Mouse (Mus musculus) midbrain, embryonic 15.5 days (tissue): Measurements from ENCODE around the gene Sh3yl1. TPM values are rescaled to one million over a fixed set of nuclear protein-coding genes. Genes with fewer than 3 reads are reported as not detected.

Experiments used
- ATAC-seq: fragments of 200-750 bp; cut with Nextera tagmentation; replicated peaks from 2 replicates; pipeline ENCODE4 v1.8.0; 2017; ENCODE audit warnings: moderate TSS enrichment
- H3K27ac ChIP-seq: fragments of 300-500 bp; sonication (generic); 2 replicates; pipeline ENCODE4 v1.5.1; 2015; ENCODE audit warnings: mild to moderate bottlenecking, inconsistent platforms
- H3K27me3 ChIP-seq: fragments of 300-500 bp; sonication (generic); replicated peaks from 2 replicates; pipeline ENCODE4 v1.6.1; 2015; ENCODE audit warnings: inconsistent platforms
- H3K36me3 ChIP-seq: fragments of 300-500 bp; sonication (generic); replicated peaks from 2 replicates; pipeline ENCODE4 v1.6.1; 2015; ENCODE audit warnings: inconsistent platforms
- H3K4me1 ChIP-seq: fragments of 300-500 bp; sonication (generic); 2 replicates; pipeline ENCODE4 v1.6.1; 2015; ENCODE audit warnings: inconsistent platforms
- H3K4me2 ChIP-seq: fragments of 300-500 bp; sonication (generic); 2 replicates; pipeline ENCODE4 v1.6.1; 2015; ENCODE audit warnings: inconsistent platforms, mild to moderate bottlenecking, moderate library complexity
- H3K4me3 ChIP-seq: fragments of 300-500 bp; sonication (generic); 2 replicates; pipeline ENCODE4 v1.5.1; 2015; ENCODE audit warnings: mild to moderate bottlenecking, inconsistent platforms
- H3K9ac ChIP-seq: fragments of 300-500 bp; sonication (generic); 2 replicates; pipeline ENCODE4 v1.6.1; 2015; ENCODE audit warnings: mild to moderate bottlenecking, inconsistent platforms
- H3K9me3 ChIP-seq: fragments of 300-500 bp; sonication (generic); 2 replicates; pipeline ENCODE4 v1.6.1; 2016; ENCODE audit warnings: inconsistent platforms
- WGBS: fragments of 180-500 bp; shearing (Covaris S2); methylation state at CpG from one replicate; pipeline ENCODE4 v1.1.7; 2015; ENCODE audit warnings: mixed read lengths; 5-methylcytosine and 5-hydroxymethylcytosine counted together
- polyA plus RNA-seq: library from polyadenylated mRNA; unstranded; fragments of >200 nt; fragmentation: Nextera tagmentation; extraction: Ambion mirVana; gene quantifications from 2 replicates; pipeline ENCODE4 v1.2.1, GENCODE M21; 2015

The Sh3yl1 gene
- polyA plus RNA-seq = 51.0 and 55.8 TPM in 2 replicates

GRCm38 (mm10) chr12:30911261-30912047 lies at the start of gene Sh3yl1, which contains the start of gene Acp1:
Gene Sh3yl1, plus strand, starts transcription at chr12:30911668.
Gene Acp1, minus strand, starts transcription at chr12:30911589.
- Histone ChIP-seq H3K9me3 (no peaks in the 10 kb centered on the region), H3K4me1 (peaks cover 22% of the 10 kb centered on the region), H3K4me2 (peak within 1 kb of the TSS; percentile 69), H3K36me3 (no peaks in the 10 kb centered on the region), H3K27me3 (no peaks in the 10 kb centered on the region), H3K9ac (peak within 1 kb of the TSS; percentile 72), H3K27ac (peak within 1 kb of the TSS; percentile 74), H3K4me3 (peak within 1 kb of the TSS; percentile 64)
- under 1% methylated on average over 52 of the region's 52 CpGs for WGBS
- peak; percentile 98 for ATAC-seq

GRCm38 (mm10) chr12:30864347-30864746 lies 47.1 kb upstream of the Sh3yl1 start:
- H3K9ac ChIP-seq = no peak overlapping the region
- no peak overlapping the region for H3K27ac ChIP-seq
- H3K4me2 ChIP-seq = no peak overlapping the region
- no peaks in the 10 kb centered on the region for H3K4me1 ChIP-seq
- no peaks in the 10 kb centered on the region for H3K27me3 ChIP-seq
- no peaks in the 10 kb centered on the region for H3K36me3 ChIP-seq
- H3K4me3 ChIP-seq = no peak overlapping the region
- WGBS = 76% methylated on average over 2 of the region's 2 CpGs
- H3K9me3 ChIP-seq = no peaks in the 10 kb centered on the region
- no peak for ATAC-seq

GRCm38 (mm10) chr12:30865781-30866180 lies 45.7 kb upstream of the Sh3yl1 start:
- Histone ChIP-seq H3K4me1 (no peaks in the 10 kb centered on the region), H3K9me3 (no peaks in the 10 kb centered on the region), H3K9ac (no peak overlapping the region), H3K4me3 (no peak overlapping the region), H3K36me3 (no peaks in the 10 kb centered on the region), H3K27me3 (no peaks in the 10 kb centered on the region), H3K4me2 (no peak overlapping the region), H3K27ac (no peak overlapping the region)
- no peak for ATAC-seq
- 84% methylated on average over 4 of the region's 4 CpGs for WGBS

- Histone ChIP-seq H3K27ac (no peak overlapping the region), H3K9me3 (no peaks in the 10 kb centered on the region), H3K36me3 (no peaks in the 10 kb centered on the region), H3K4me3 (no peak overlapping the region), H3K27me3 (peaks cover 17% of the 10 kb centered on the region), H3K4me2 (no peak overlapping the region), H3K4me1 (peaks cover 8% of the 10 kb centered on the region), H3K9ac (no peak overlapping the region)
- 76% methylated on average over 6 of the region's 6 CpGs for WGBS
- no peak for ATAC-seq
These were observed 32.0 kb upstream of the Sh3yl1 start for GRCm38 (mm10) chr12:30879447-30879846.

- peaks cover 34% of the 10 kb centered on the region for H3K27me3 ChIP-seq
- 11% methylated on average over 4 of the region's 4 CpGs for WGBS
- peaks cover 15% of the 10 kb centered on the region for H3K4me1 ChIP-seq
These were observed 27.9 kb upstream of the Sh3yl1 start for GRCm38 (mm10) chr12:30883592-30883985.

GRCm38 (mm10) chr12:30883986-30884621 lies 27.4 kb upstream of the Sh3yl1 start, which contains the start of gene Alkal2:
Gene Alkal2, plus strand, starts transcription at chr12:30884322.
- no peaks in the 10 kb centered on the region for H3K36me3 ChIP-seq
- H3K9me3 ChIP-seq = no peaks in the 10 kb centered on the region
- 1% methylated on average over 58 of the region's 58 CpGs for WGBS
- H3K4me3 ChIP-seq = peak within 1 kb of the TSS; percentile 51
- H3K27ac ChIP-seq = no peak within 1 kb of the TSS
- peak within 1 kb of the TSS; percentile 97 for H3K4me2 ChIP-seq
- ATAC-seq = peak; percentile 88
- H3K9ac ChIP-seq = peak within 1 kb of the TSS; percentile 38
- H3K27me3 ChIP-seq = peaks cover 34% of the 10 kb centered on the region
- H3K4me1 ChIP-seq = peaks cover 15% of the 10 kb centered on the region

More at GRCm38 (mm10) chr12:30883592-30883985, 27.9 kb upstream of the Sh3yl1 start:
- Histone ChIP-seq H3K27ac (no peak overlapping the region), H3K9me3 (no peaks in the 10 kb centered on the region), H3K4me3 (peak overlapping the region; percentile 51), H3K4me2 (peak overlapping the region; percentile 97), H3K36me3 (no peaks in the 10 kb centered on the region), H3K9ac (peak overlapping the region; percentile 38)
- ATAC-seq = peak; percentile 51; the same call in 1 of the 2 replicates

GRCm38 (mm10) chr12:30884622-30885230 lies 26.7 kb upstream of the Sh3yl1 start:
- H3K4me2 ChIP-seq = peak overlapping the region; percentile 97
- peaks cover 15% of the 10 kb centered on the region for H3K4me1 ChIP-seq
- no peaks in the 10 kb centered on the region for H3K36me3 ChIP-seq
- ATAC-seq = peak; percentile 64
- H3K9ac ChIP-seq = peak overlapping the region; percentile 38
- WGBS = 8% methylated on average over 39 of the region's 39 CpGs
- no peaks in the 10 kb centered on the region for H3K9me3 ChIP-seq
- H3K27me3 ChIP-seq = peaks cover 34% of the 10 kb centered on the region
- H3K4me3 ChIP-seq = peak overlapping the region; percentile 51
- H3K27ac ChIP-seq = no peak overlapping the region

- no peak overlapping the region for H3K27ac ChIP-seq
- ATAC-seq = no peak
- 81% methylated on average over 6 of the region's 6 CpGs for WGBS
- H3K4me3 ChIP-seq = no peak overlapping the region
- peaks cover 34% of the 10 kb centered on the region for H3K27me3 ChIP-seq
- no peaks in the 10 kb centered on the region for H3K9me3 ChIP-seq
- no peak overlapping the region for H3K4me2 ChIP-seq
- peaks cover 15% of the 10 kb centered on the region for H3K4me1 ChIP-seq
- H3K9ac ChIP-seq = no peak overlapping the region
- no peaks in the 10 kb centered on the region for H3K36me3 ChIP-seq
These were observed 25.6 kb upstream of the Sh3yl1 start for GRCm38 (mm10) chr12:30885891-30886290.

- Histone ChIP-seq H3K4me1 (peaks cover 15% of the 10 kb centered on the region), H3K4me3 (no peak overlapping the region), H3K36me3 (no peaks in the 10 kb centered on the region), H3K27ac (no peak overlapping the region), H3K27me3 (peaks cover 24% of the 10 kb centered on the region), H3K4me2 (no peak overlapping the region), H3K9ac (no peak overlapping the region), H3K9me3 (no peaks in the 10 kb centered on the region)
- 87% methylated on average over 4 of the region's 4 CpGs for WGBS
- no peak for ATAC-seq
These were observed 23.5 kb upstream of the Sh3yl1 start for GRCm38 (mm10) chr12:30888003-30888402.

GRCm38 (mm10) chr12:30890067-30890466 lies 21.4 kb upstream of the Sh3yl1 start:
- Histone ChIP-seq H3K27me3 (peaks cover 11% of the 10 kb centered on the region), H3K27ac (no peak overlapping the region), H3K36me3 (peaks cover 5% of the 10 kb centered on the region; the same call in 1 of the 2 replicates), H3K9me3 (no peaks in the 10 kb centered on the region), H3K4me2 (no peak overlapping the region), H3K4me1 (peaks cover under 1% of the 10 kb centered on the region; the same call in 1 of the 2 replicates), H3K9ac (no peak overlapping the region), H3K4me3 (no peak overlapping the region)
- 39% methylated on average over 5 of the region's 5 CpGs for WGBS
- ATAC-seq = peak; percentile 87

- no peak overlapping the region for H3K9ac ChIP-seq
- no peak overlapping the region for H3K4me3 ChIP-seq
- ATAC-seq = no peak
- WGBS = 88% methylated on average over 7 of the region's 7 CpGs
- H3K27me3 ChIP-seq = no peaks in the 10 kb centered on the region
- no peak overlapping the region for H3K27ac ChIP-seq
- H3K4me2 ChIP-seq = no peak overlapping the region
- peaks cover 5% of the 10 kb centered on the region; the same call in 1 of the 2 replicates for H3K36me3 ChIP-seq
- H3K9me3 ChIP-seq = no peaks in the 10 kb centered on the region
- H3K4me1 ChIP-seq = no peaks in the 10 kb centered on the region
These were observed 20.0 kb upstream of the Sh3yl1 start for GRCm38 (mm10) chr12:30891438-30891837.

- Histone ChIP-seq H3K4me2 (no peak overlapping the region), H3K4me1 (no peaks in the 10 kb centered on the region), H3K36me3 (peaks cover 14% of the 10 kb centered on the region; the same call in 1 of the 2 replicates), H3K27ac (no peak overlapping the region), H3K9me3 (no peaks in the 10 kb centered on the region), H3K9ac (no peak overlapping the region), H3K27me3 (no peaks in the 10 kb centered on the region), H3K4me3 (no peak overlapping the region)
- ATAC-seq = no peak
- WGBS = 96% methylated on average over 4 of the region's 4 CpGs
These were observed 14.4 kb upstream of the Sh3yl1 start for GRCm38 (mm10) chr12:30897039-30897438.
